Mouse (Mus musculus) hindbrain, embryonic 15.5 days (tissue): ENCODE data around the gene Pcsk1n. TPM values are rescaled to one million over a fixed set of nuclear protein-coding genes. Genes with fewer than 3 reads are reported as not detected.
"Not testable (repeated sequence)": the region's sequence is repeated elsewhere in the genome, so short reads cannot be mapped to it uniquely, and the experiment has no call there.

Experiments
- ATAC-seq: fragments of 200-750 bp; cut with Nextera tagmentation; 2 replicates; pipeline ENCODE4 v1.8.0; 2017; ENCODE audit warnings: low read depth, moderate number of reproducible peaks, moderate TSS enrichment; ENCODE audit not compliant: low FRiP score
- H3K27ac ChIP-seq: fragments of 300-500 bp; sonication (generic); replicated peaks from 2 replicates; pipeline ENCODE4 v1.5.1; 2015; ENCODE audit warnings: mild to moderate bottlenecking, inconsistent platforms
- H3K27me3 ChIP-seq: fragments of 300-500 bp; sonication (generic); 2 replicates; pipeline ENCODE4 v1.6.1; 2015; ENCODE audit warnings: control low read depth, inconsistent platforms
- H3K36me3 ChIP-seq: fragments of 300-500 bp; sonication (generic); 2 replicates; pipeline ENCODE4 v1.6.1; 2015; ENCODE audit warnings: control low read depth, inconsistent platforms
- H3K4me1 ChIP-seq: fragments of 300-500 bp; sonication (generic); replicated peaks from 2 replicates; pipeline ENCODE4 v1.6.1; 2015; ENCODE audit warnings: control low read depth, inconsistent platforms
- H3K4me2 ChIP-seq: fragments of 300-500 bp; sonication (generic); 2 replicates; pipeline ENCODE4 v1.6.1; 2015; ENCODE audit warnings: moderate library complexity, mild to moderate bottlenecking, inconsistent platforms
- H3K4me3 ChIP-seq: fragments of 300-500 bp; sonication (generic); 2 replicates; pipeline ENCODE4 v1.5.1; 2015; ENCODE audit warnings: mild to moderate bottlenecking, inconsistent platforms
- H3K9ac ChIP-seq: fragments of 300-500 bp; sonication (generic); 2 replicates; pipeline ENCODE4 v1.6.1; 2015; ENCODE audit warnings: inconsistent platforms
- H3K9me3 ChIP-seq: fragments of 300-500 bp; sonication (generic); 2 replicates; pipeline ENCODE4 v1.6.1; 2016; ENCODE audit warnings: control low read depth, inconsistent platforms
- WGBS: fragments of 180-500 bp; shearing (Covaris S2); methylation state at CpG from one replicate; pipeline ENCODE4 v1.1.7; 2015; 5-methylcytosine and 5-hydroxymethylcytosine counted together
- polyA plus RNA-seq: library from polyadenylated mRNA; unstranded; fragments of >200 nt; fragmentation: Nextera tagmentation; extraction: Ambion mirVana; gene quantifications from 2 replicates; pipeline ENCODE4 v1.2.1, GENCODE M21; 2015

The Pcsk1n gene
- 294 and 338 TPM in 2 replicates for polyA plus RNA-seq

GRCm38 (mm10) chrX:7919601-7920383, at the start of gene Pcsk1n:
Gene Pcsk1n (plus strand): TSS chrX:7919822.
- H3K27me3 ChIP-seq: no peaks in the 10 kb centered on the region
- 15% methylated on average over 29 of the region's 40 CpGs for WGBS
- ATAC-seq: peak; percentile 93

GRCm38 (mm10) chrX:7869826-7870225, 49.8 kb upstream of the Pcsk1n start:
- Histone ChIP-seq H3K9ac (no peak overlapping the region), H3K4me1 (no peaks in the 10 kb centered on the region)

More at GRCm38 (mm10) chrX:7919601-7920383, at the start of gene Pcsk1n:
- Histone ChIP-seq H3K4me3 (peak within 1 kb of the TSS; percentile 53), H3K9ac (peak within 1 kb of the TSS; percentile 64), H3K36me3 (no peaks in the 10 kb centered on the region; the same call in 1 of the 2 replicates), H3K4me1 (peaks cover 12% of the 10 kb centered on the region; the same call in 1 of the 2 replicates), H3K4me2 (peak within 1 kb of the TSS; percentile 70), H3K9me3 (no peaks in the 10 kb centered on the region), H3K27ac (peak within 1 kb of the TSS; percentile 85)

GRCm38 (mm10) chrX:7878007-7878419, 41.6 kb upstream of the Pcsk1n start, which contains the start of gene Pim2:
Gene Pim2 (plus strand): TSS chrX:7878262.
- peak within 1 kb of the TSS; percentile 84 for H3K4me2 ChIP-seq
- peak within 1 kb of the TSS; percentile 66 for H3K9ac ChIP-seq
- H3K4me3 ChIP-seq: peak within 1 kb of the TSS; percentile 58
- no peaks in the 10 kb centered on the region for H3K36me3 ChIP-seq
- peak; percentile 91 for ATAC-seq
- H3K9me3 ChIP-seq: no peaks in the 10 kb centered on the region
- H3K27me3 ChIP-seq: no peaks in the 10 kb centered on the region
- WGBS: 12% methylated on average over 37 of the region's 38 CpGs
- peak within 1 kb of the TSS; percentile 73 for H3K27ac ChIP-seq
- peaks cover 15% of the 10 kb centered on the region; the same call in 1 of the 2 replicates for H3K4me1 ChIP-seq

More at GRCm38 (mm10) chrX:7869826-7870225, 49.8 kb upstream of the Pcsk1n start:
- ATAC-seq: no peak
- Histone ChIP-seq H3K4me2 (no peak overlapping the region), H3K4me3 (no peak overlapping the region), H3K9me3 (no peaks in the 10 kb centered on the region), H3K27ac (no peak overlapping the region), H3K27me3 (no peaks in the 10 kb centered on the region), H3K36me3 (peaks cover 7% of the 10 kb centered on the region; the same call in 1 of the 2 replicates)
- 45% methylated on average over 3 of the region's 3 CpGs for WGBS

GRCm38 (mm10) chrX:7878495-7878894, 41.1 kb upstream of the Pcsk1n start:
- 21% methylated on average over 21 of the region's 21 CpGs for WGBS
- Histone ChIP-seq H3K4me3 (peak overlapping the region; percentile 58), H3K27ac (peak overlapping the region; percentile 73), H3K9ac (peak overlapping the region; percentile 66), H3K4me1 (peaks cover 15% of the 10 kb centered on the region; the same call in 1 of the 2 replicates), H3K27me3 (no peaks in the 10 kb centered on the region), H3K9me3 (no peaks in the 10 kb centered on the region), H3K4me2 (peak overlapping the region; percentile 84), H3K36me3 (no peaks in the 10 kb centered on the region)
- ATAC-seq: peak; percentile 63

- Histone ChIP-seq H3K9ac (0 out of 2 replicates have a peak overlapping the region, but pooled peaks have one; percentile 7), H3K4me3 (peak overlapping the region; percentile 58), H3K27me3 (no peaks in the 10 kb centered on the region), H3K9me3 (no peaks in the 10 kb centered on the region), H3K36me3 (no peaks in the 10 kb centered on the region), H3K4me2 (peak overlapping the region; percentile 84), H3K27ac (0 out of 2 replicates have a peak overlapping the region, but pooled peaks have one; percentile 42), H3K4me1 (peaks cover 15% of the 10 kb centered on the region; the same call in 1 of the 2 replicates)
- WGBS: 11% methylated on average over 11 of the region's 11 CpGs
- ATAC-seq: peak; percentile 40
Observed at GRCm38 (mm10) chrX:7879819-7880218, 39.8 kb upstream of the Pcsk1n start.

GRCm38 (mm10) chrX:7883841-7884567, 35.6 kb upstream of the Pcsk1n start, which contains the start of gene Slc35a2:
Gene Slc35a2 (plus strand): TSS chrX:7884028.
- Histone ChIP-seq H3K27me3 (no peaks in the 10 kb centered on the region), H3K9me3 (no peaks in the 10 kb centered on the region), H3K4me3 (peak within 1 kb of the TSS; percentile 60), H3K4me2 (peak within 1 kb of the TSS; percentile 58), H3K27ac (peak within 1 kb of the TSS; percentile 92), H3K36me3 (no peaks in the 10 kb centered on the region), H3K9ac (peak within 1 kb of the TSS; percentile 49), H3K4me1 (peaks cover 16% of the 10 kb centered on the region; the same call in 1 of the 2 replicates)
- 21% methylated on average over 49 of the region's 49 CpGs for WGBS
- ATAC-seq: peak; percentile 91

- peaks cover 16% of the 10 kb centered on the region for H3K36me3 ChIP-seq
- H3K4me1 ChIP-seq: peaks cover 17% of the 10 kb centered on the region
- peak overlapping the region; percentile 66 for H3K4me3 ChIP-seq
- ATAC-seq: no peak
- peak overlapping the region; percentile 49 for H3K9ac ChIP-seq
- no peaks in the 10 kb centered on the region for H3K9me3 ChIP-seq
- H3K27me3 ChIP-seq: no peaks in the 10 kb centered on the region
- peak overlapping the region; percentile 93 for H3K27ac ChIP-seq
- WGBS: 40% methylated on average over 12 of the region's 13 CpGs
- H3K4me2 ChIP-seq: peak overlapping the region; percentile 59
Observed at GRCm38 (mm10) chrX:7898211-7898610, 21.4 kb upstream of the Pcsk1n start.

- peak within 1 kb of the TSS; percentile 66 for H3K4me3 ChIP-seq
- H3K27ac ChIP-seq: peak within 1 kb of the TSS; percentile 93
- peak within 1 kb of the TSS; percentile 59 for H3K4me2 ChIP-seq
- peaks cover 17% of the 10 kb centered on the region for H3K4me1 ChIP-seq
- H3K36me3 ChIP-seq: peaks cover 13% of the 10 kb centered on the region
- peak within 1 kb of the TSS; percentile 60 for H3K9ac ChIP-seq
- WGBS: 15% methylated on average over 61 of the region's 62 CpGs
- no peaks in the 10 kb centered on the region for H3K27me3 ChIP-seq
- peak; percentile 98 for ATAC-seq
- no peaks in the 10 kb centered on the region for H3K9me3 ChIP-seq
Observed at GRCm38 (mm10) chrX:7898880-7899874, 20.4 kb upstream of the Pcsk1n start, which contains the start of the genes Pqbp1 and Timm17b. Gene Pqbp1 (minus strand): TSS chrX:7899269. Gene Timm17b (plus strand): TSS chrX:7899357.

GRCm38 (mm10) chrX:7904441-7904840, 15.2 kb upstream of the Pcsk1n start:
- no peak overlapping the region for H3K4me2 ChIP-seq
- WGBS: 90% methylated on average over 5 of the region's 5 CpGs
- H3K4me1 ChIP-seq: peaks cover 8% of the 10 kb centered on the region; the same call in 1 of the 2 replicates
- no peak overlapping the region for H3K4me3 ChIP-seq
- no peak overlapping the region for H3K27ac ChIP-seq
- no peak overlapping the region for H3K9ac ChIP-seq
- H3K27me3 ChIP-seq: no peaks in the 10 kb centered on the region
- no peaks in the 10 kb centered on the region for H3K36me3 ChIP-seq
- no peak for ATAC-seq
- H3K9me3 ChIP-seq: no peaks in the 10 kb centered on the region

GRCm38 (mm10) chrX:7907735-7908134, 11.9 kb upstream of the Pcsk1n start, which contains the start of gene Gm10491:
Gene Gm10491 (minus strand): TSS chrX:7907835.
- Histone ChIP-seq H3K36me3 (no peaks in the 10 kb centered on the region), H3K27ac (no peak within 1 kb of the TSS), H3K9me3 (no peaks in the 10 kb centered on the region), H3K27me3 (no peaks in the 10 kb centered on the region), H3K4me2 (no peak within 1 kb of the TSS), H3K4me3 (no peak within 1 kb of the TSS), H3K9ac (no peak within 1 kb of the TSS), H3K4me1 (no peaks in the 10 kb centered on the region)
- ATAC-seq: no peak
- WGBS: 81% methylated on average over 5 of the region's 5 CpGs

- WGBS: 97% methylated on average over 4 of the region's 4 CpGs
- not testable (repeated sequence) for H3K9me3 ChIP-seq, ATAC-seq, H3K27ac ChIP-seq, H3K27me3 ChIP-seq, H3K4me3 ChIP-seq, H3K4me1 ChIP-seq, H3K9ac ChIP-seq, H3K4me2 ChIP-seq, H3K36me3 ChIP-seq
Observed at GRCm38 (mm10) chrX:7909242-7909641, 10.4 kb upstream of the Pcsk1n start, which contains the start of gene Gm10490. Gene Gm10490 (plus strand): TSS chrX:7909542.
